Mouse (Mus musculus) T-helper 2 cell (primary cell): Measurements from ENCODE around the gene Plekhg1.

Experiments used
- in situ Hi-C: fragments of 300-600 bp; cut with MboI, MseI; formaldehyde crosslinking; loops from one replicate; pipeline ENCODE4 v1.15.1; 2025; ENCODE audit warnings: high pct_unique_total_duplicates

The Plekhg1 gene

DNA sequence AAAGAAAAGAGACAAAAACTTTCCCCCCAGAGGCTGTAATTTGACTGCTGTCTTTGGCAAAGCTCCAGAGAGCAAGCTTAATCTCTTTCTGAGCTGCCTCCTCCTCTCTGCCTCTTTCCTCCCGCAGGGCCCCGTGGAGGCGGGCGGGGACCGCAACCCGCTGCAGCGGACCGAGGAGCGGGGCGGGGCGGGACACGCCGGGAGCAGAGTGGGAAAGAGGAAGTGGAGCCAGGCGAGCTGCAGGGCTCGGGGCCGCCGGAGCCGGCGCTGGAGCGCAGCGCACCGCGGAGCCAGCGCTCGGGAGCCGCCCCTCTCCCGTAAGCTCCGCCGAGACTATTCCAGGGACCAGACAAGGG lies at the start of gene Plekhg1:
Gene Plekhg1, plus strand, starts transcription at position 217 of the 356 bp plus-strand sequence.
- in situ Hi-C loops = no loop called here

DNA sequence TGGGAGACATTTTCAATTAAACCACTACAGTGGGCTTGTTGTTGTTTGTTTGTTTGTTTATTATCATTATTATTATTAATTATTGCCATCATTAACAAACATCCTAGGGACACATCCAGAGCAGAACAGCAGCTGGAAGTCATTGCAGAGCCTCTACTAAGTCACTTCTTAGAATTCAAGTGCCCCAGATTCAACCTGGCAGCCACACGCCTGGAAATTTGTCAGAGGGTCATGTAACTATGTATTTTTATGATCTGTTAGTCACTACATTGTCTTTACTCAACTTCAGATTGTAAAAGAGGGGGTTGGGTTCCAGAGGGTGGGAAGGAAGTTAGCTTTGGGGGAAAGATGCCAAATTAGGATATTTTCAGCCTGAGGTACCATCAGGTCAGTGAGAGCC lies 47.4 kb upstream of the Plekhg1 start:
- in situ Hi-C loops = no loop called here

DNA sequence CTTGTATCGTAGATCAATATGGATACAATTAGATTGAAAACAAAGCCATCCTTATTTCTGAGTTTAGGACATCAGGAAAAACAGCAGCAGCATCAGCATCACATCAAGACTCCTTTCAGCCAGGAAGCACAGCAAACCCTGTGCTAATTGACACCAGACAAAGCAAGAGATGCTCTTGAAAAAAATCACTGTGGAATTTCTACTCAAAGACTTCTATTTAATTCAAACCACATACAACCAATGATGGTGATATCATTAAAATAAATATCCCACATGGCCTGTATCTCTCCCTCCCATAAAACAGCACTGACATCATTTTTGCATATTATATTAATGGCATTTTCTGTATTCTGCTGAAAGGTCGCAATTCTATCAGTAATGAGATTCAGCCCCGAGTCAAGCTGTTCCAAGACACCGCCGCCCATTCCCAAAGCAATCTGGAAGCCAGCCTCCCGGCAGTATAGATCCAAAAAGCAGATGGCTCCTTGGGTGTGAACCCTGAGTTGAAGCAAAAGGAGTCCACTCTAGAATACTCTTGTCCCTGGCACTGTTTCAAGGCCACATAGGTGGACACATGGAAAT lies 46.4 kb upstream of the Plekhg1 start:
- in situ Hi-C loops = no loop called here

DNA sequence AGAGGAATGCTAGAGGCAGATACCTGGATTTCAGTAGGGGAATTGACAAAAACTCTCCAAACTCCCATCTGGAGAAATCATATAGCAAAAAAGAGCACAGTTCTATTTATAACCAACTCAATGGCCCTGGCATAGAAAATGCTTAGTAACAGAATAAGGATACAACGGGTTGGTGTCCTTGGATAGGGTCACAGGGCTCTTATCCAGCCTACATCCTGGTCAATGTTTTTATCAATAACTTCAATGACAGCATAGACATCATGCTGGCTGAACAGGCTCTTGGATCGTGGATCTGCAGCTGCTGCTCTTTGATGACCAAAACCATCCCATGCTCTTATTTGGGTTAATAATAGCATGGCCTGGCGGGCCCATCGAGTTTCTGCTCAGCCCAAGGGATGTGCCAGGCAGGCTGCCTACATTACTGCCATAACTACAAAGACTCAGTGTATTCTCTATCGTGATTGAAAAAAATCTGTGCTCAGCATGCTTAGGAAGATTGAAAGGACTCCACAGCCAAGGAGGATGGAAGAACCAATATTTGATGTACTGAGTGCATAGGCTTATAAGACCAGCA lies 44.7 kb upstream of the Plekhg1 start:
- in situ Hi-C loops = no loop called here

DNA sequence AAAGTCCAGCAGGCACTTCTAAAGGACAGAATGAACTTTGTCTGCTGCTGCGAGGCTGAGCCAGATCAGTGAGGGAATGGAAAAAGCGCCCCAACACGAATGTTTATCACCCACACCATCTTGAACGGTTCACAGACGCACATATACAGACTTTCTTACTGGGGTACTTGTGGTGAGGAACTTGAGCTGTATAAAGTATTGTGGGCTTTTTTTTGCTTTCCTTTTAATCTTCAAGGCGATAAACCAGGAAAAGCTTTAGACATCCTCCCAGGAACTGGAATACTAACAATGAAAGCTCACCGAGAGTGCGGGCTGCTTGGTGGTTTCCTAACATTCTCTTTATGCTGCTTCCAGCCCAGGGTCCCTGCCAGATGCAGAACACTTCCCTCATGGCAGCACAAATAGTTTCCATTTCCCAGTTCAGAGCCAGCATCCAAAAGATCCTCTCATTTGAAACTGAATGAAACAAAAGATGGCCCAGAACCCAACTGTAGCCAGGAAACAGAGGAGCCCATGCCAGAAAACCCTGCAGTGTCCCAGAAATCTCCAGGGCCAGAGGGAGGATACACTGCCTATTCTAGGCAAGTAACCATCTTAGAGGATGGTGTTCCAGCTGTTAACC lies 43.3 kb upstream of the Plekhg1 start:
- in situ Hi-C loops = no loop called here

DNA sequence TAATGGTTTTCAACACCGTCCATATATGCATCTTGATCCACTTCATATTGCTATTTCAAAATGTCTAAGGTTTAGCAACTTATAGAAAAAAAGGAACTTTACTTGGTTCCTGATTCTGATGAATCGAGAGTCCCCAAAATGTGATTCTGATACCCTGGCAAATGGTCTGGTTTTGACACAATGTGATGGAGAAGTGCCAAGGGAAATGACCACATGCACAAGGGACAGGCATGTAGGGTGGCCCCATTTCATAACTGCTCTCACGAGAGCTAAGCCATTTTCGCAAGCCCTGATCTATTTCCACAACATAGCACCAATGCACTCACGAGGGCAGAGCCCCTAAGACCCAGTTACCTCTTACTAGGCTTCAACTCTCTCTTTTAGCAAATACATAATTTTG lies 42.7 kb upstream of the Plekhg1 start:
- in situ Hi-C loops = no loop called here

DNA sequence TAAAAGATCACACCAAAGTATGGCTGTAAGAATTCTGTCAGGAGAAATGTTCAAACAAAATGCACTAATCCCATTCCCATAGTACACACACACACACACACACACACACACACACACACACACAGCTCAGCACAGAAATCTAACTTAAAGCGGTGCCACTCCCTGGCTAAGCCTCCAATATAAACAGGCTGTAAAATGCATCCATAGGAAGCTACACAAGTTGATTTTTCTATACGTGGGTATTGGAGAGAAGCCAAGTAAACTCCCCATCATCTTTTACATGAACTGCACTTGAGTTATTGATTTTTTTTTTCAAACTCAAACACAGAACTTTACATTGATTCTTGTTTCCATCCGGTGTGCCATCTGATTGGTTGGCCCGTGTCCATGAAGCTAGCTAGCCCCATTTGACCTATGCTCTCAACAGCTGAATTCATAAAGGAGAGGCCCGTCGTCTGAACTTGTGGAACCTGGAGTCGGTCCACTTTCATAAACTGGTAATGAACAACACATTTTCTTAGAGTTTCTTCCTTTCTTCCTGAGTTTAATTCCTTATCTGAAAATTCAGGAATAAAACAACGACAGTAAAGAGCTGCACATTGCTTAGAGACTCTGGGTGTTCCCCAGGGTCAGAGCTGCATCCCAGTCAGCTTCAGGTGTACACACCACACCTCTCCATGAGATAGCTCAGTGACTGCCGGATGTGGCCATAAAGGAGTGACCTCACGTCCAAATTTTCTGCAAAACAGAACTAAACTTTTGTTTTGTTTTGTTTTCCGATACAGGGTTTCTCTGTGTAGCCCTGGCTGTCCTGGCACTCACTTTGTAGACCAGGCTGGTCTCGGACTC lies 39.7 kb upstream of the Plekhg1 start:
- in situ Hi-C loops = no loop called here

DNA sequence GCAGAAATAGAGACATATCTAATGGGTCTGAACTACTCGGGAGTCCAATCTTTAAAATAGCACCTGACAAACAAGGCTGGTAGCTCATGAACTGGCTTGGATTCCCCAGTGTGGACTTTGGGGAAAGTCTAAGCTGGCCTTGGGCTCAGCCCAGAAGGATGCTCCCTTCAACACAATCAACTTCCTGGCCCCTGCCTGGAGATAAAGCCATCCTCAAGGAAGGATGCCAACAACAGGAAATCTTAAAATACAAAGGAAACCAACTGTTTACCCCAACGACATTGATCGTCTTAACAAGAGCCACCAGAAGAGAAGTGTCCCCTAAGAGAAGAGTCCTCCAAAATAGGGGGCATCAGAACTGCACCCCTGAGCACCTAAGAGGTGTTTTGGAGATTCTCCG lies 38.3 kb upstream of the Plekhg1 start:
- in situ Hi-C loops = no loop called here

DNA sequence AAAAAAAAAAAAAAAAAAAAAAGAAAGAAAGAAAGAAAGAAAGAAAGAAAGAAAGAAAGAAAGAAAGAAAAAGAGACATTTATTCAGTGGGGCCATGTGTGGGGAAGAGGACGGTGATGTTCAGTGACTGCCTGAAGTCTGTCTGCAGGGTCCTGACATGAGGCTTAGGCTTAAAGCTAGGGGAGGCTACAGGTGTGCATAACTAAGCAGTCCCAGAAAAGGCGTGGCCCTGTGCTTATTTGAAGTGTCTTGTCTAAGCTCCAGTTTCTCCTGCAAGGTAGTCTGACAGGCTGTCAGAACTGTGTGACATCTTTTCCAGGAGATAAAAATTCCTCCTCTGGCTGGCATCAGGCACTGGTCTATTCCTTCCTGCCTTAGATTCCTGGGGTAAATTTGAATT lies 37.6 kb upstream of the Plekhg1 start:
- in situ Hi-C loops = no loop called here

DNA sequence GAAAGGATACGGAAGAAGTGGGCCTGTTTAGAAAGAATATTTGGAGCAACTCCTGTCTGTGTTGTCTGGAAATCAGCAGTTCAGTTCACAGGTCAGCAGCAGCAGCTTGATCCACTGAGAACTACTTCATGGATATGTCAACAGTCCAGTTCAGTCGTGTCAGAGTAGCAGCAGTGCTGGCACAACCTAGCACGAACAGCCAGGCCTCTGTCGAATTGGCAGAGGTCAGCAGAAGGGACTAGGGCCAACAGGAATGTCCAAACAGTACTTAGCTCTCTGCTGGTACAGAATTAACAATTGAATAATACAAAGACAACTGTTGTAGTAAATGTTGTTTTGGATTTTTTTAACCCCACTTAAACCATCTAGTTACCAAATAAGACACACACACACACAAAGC lies 33.9 kb upstream of the Plekhg1 start:
- in situ Hi-C loops = no loop called here

DNA sequence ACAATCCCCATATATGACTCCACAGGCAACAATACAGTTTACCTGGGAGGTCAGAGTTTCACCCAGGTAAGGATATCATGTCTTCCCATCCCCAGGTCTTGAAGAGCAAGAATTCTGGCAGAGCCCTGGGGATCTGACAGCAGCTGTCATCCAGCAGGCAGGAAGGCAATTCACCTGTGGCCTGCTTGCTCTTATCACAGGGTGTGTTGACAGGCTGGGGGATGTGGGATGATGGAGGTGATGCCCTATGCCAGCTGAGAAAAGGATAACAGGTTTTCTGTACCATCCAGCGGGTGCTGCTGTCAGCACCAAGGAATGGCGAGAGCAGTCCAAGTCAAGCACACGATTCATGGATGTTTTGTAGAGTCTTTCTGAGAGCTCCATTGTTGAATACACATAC lies 30.1 kb upstream of the Plekhg1 start:
- in situ Hi-C loops = no loop called here

DNA sequence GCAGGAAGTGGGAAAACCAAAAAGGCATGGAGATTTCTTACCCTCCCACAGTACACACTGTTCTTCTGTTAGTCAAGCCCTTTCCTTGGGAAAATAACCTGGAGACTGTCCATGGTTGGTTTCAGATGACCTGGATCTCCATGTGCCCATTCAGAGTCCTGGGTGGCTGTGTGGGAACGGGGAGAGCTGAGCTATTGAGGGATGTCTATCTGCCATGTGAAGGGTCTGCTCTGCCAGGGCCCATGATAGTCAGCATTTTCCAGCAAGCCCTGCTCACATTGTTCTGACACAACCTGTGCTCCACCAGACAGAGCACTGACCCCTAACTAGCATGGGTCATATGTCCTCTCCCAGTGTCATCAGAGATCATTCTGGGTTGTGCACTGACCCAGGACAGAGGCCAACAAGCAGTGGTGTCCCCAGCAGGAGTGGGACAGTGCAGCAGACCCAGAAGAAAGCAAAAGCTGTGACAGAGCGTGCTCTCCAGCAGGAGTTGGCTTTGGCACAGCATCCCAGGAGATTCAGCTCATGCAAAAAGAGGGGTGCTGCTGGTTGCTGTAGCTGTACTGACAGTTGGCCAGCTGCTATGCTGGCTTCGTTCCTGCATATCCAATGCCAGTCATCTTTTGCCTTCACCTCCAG lies 24.7 kb upstream of the Plekhg1 start:
- in situ Hi-C loops = no loop called here

DNA sequence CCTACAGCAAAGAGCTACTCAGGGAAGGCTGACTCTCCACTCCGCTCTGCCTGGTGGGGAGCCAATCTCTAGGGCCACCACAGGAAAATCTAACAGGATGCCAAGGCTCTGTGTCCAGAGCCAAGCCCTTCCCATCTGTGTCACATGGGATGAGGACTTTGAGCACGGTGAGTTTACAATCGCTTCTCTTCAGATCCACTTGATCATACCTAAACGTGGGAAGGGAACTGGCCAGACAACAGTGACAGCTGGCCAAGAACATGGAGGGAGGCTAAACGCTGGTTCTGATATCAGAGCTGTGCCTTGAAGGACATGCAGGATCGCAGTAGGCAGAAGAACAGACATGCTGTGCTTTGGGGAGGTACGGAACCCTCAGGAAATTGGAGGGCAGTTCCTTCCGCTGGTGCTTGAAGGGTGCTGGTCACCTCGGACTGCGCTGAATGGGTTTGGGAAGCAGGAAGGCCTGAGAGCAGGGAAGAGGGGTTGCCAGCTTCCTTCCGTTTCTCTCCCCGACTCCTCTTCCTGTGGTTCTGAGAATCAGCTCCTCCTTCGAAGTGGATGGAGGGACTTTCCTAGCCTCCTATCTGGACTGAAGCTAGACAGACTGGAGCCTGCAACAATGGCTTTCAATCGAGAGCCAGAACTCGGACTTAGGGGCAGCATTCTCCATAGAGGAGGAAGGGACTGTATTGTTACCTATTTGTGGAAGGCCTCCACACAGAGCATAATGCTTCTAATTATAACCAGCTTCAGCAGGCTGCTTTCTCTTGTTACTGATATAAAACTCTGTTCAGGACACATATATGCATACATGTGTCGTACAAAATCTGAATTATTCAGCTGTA lies 21.9 kb upstream of the Plekhg1 start:
- in situ Hi-C loops = no loop called here

DNA sequence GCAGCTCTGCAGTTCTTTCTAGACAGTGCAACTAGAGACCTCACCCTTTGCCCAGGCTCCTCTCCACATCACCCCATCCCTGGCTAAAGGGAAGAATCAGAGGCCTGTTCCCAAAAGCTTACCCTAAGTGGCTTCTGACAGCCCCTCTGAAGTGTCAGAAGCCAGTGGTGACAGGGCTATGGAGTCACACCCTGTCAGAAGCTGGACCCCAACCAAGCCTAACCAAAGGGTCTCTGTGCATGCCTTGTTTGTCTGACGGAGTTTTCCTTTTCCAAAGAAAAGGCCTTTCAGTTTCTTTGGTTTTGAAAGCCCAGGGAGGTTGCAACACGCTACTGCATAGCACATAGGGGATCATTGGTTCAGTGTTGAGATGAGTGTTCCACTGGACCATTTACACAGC lies 19.9 kb upstream of the Plekhg1 start:
- in situ Hi-C loops = no loop called here

DNA sequence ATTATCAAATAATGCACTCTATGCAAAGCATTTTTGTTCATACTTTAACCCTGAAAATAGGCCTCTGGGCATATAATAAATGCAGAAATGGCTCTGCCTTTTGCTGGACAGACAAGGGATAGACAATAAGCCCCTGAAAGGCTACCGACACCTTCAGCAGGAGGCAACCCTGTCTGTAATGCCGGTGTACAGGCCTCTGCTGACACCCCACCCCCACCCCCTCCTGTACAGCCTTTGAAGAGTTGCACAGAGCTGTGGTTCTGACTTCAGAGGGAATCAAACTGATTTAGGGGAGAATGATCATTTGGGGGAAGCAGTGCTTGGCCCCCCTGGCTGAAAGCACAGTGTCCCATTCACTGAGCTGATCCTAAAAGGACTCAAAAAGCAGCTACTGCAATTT lies 17.8 kb upstream of the Plekhg1 start:
- in situ Hi-C loops = no loop called here

DNA sequence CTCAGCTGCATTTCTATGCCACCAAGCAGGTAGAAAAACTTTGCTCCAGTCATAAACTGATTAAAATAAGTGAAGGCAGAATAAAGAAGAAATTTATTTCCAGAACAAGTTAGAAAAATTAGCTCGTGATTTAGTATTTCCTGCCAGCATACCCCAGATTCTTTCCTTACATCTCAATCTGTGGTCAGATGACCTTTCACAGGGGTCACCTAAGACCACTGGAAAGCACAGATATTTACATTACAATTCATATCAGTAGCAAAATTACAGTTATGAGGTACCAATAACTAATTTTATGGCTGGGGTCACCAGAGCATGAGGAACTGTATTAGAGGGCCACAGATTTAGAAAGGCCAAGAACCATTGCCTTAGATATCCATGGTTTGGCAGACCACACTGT lies 15.5 kb upstream of the Plekhg1 start:
- in situ Hi-C loops = no loop called here

DNA sequence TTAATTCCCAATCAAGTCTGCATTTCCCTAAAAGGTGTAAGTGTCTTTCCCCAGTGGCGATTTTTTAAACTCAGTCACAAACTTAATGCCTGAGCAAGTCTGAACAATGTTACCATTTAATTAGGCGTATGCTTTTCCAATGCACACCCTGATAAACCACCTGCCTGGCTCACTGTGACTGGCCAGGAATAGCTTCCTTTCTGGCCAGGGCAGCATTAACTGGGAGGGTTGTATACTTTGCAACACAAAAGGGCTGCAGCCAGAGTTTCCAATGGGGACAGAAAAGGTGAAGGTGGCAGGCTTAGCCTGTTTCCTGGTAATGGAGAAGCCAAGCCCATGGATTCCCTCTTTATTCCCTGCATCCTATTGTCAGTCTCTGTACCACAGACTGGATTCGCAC lies 10.5 kb upstream of the Plekhg1 start:
- in situ Hi-C loops = no loop called here

DNA sequence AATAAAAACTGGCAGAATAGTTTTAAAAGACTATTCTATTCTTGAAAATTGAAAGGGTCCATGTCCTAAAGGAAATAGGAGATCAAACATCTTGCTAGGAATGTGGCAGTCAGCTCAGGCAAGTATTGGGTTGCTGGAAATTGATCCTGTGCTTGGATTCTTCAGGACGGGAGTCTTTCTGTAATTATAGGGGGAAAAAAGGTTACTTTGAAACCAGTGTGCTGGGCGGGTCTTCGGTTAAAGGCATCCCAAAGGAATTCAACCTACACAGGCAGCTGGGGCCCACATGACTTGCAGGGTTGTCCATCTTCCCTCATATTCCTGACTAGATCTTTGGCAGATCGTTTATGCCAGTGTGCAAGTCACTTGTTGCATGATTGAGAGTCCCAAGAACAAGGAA lies 9.8 kb upstream of the Plekhg1 start:
- in situ Hi-C loops = no loop called here

DNA sequence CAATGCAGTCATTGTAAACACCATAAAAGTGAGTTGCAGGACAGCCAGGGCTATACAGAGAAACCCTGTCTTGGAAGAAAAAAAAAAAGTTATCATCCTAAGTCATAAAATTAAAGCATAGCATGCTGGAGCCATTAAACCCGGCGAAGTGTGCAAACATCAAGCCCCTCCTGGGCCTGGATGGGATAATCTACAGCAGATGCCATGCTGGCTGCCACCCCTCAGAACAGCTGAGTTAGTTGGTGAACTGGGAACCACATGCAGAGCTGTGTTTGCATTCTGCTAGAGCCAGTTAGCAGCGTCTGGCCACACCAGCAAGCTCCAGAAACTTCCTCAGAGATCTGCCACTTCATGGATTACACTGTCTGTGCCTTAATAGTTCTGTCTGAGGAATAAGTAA lies 3.1 kb upstream of the Plekhg1 start:
- in situ Hi-C loops = no loop called here

DNA sequence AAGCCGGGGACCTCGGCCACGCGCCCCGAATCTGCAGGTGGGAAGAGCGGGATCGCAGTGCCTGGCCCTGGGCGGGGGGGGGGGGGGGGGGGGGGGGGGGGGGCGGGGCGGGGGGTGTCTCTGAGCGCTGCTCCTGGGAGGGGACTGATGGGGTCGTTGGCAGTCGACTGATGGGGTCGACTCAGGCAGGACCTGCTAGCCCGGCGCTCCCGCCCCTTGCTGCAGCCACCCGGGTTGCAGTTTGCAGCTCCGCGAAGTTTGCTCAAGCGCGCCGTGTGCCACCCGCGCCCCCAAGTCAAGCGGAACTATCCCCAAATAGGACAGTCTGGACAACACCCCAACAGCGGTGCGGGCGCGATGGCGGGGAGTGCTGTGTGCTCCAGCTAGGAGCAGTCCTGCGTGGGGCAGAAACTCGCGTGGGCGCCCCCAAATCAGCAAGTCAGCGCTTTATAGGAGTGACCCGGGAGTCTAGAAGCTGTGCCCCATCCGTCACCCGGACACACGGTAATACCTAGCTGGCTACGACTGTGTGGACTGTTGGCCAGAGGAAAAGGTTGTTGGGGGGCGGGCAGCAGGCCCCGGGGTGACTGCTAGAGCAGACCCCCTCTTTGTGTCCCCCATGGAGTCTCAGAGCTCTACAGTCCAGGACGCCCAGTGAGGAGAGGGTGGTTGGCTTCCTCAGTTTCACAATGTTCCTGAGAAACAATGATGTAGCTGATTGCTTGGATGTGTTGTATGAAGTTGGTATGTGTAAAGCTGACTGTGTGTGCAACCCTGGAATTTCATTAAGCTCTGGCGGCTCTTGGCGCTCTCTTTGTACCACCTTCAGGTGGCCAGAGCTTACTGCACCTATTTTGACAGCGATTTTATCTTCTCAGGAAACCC lies 582 bp downstream of the Plekhg1 start:
- in situ Hi-C loops = no loop called here
